Mouse (Mus musculus) lung, adult 2 months (tissue): Measurements from ENCODE around the gene Oas1f.
A peak's percentile ranks its signal among the peaks of the same experiment; 100 is the strongest.

Experiments
- CTCF ChIP-seq: fragments of 200-500 bp; IDR thresholded peaks from 2 replicates; pipeline ENCODE4 v1.5.1; 2011; ENCODE audit warnings: mild to moderate bottlenecking, low read length, control low read depth; ENCODE audit not compliant: insufficient read depth
- POLR2A ChIP-seq: fragments of 200-500 bp; IDR thresholded peaks from 2 replicates; pipeline ENCODE4 v1.6.1; 2011; ENCODE audit warnings: low read depth, mild to moderate bottlenecking, control low read depth, low read length, borderline replicate concordance; ENCODE audit errors: extremely low read depth

GRCm38 (mm10) chr5:120811951-120812819 is 35.0 kb upstream of the Oas1f start, which contains the start of gene Oas1c:
- TF ChIP-seq CTCF, result no peak
- peak; percentile 82; the same call in 1 of the 2 replicates for TF ChIP-seq POLR2A
